Mouse (Mus musculus) hindlimb bud, embryonic 11.5 days (tissue): ENCODE measurements around the gene Bnc2.

Experiments
- DNase-seq: peaks from one replicate; pipeline ENCODE4 v3.0.0-alpha.2; 2012; ENCODE audit warnings: low read depth, low spot score; ENCODE audit errors: extremely low spot score

Bnc2 gene

DNA sequence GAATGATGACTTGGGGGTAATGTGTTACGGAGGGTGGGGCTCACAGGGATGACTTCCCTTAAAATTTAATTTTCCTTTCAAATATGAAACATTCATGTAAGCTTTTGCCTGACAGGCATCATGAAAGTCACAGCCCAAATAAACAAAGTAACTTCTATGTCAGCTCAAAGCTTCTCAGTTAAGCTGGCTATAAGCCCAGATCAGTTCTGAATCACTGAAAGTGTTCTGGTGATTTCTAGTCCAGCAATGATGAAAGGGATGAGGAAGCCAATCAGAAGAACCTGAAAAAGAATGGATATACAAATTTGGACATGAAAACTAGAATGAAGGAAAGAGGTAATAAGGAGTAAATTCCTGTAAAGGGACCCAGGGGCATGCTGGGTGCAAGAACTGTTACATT is 164.6 kb downstream of the Bnc2 start:
- DNase-seq = no peak

DNA sequence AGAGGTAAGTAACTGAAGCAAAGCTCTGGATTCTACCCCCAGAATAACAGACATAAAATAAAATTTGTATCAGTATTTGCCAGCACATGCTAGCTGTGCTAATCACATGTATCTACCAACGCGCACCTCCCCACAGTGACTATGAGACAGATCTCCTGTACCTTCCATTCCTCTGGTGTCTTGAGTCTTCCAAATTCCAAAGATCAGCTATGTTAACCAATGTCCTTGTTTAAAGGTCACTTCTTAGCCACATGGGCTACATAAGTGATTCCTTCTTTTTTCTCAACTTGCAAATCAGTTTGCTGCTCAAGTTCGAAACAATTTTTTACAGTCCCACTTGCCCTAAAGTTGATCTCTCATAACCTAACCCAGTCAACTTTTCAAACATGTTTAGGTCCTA is 167.5 kb downstream of the Bnc2 start:
- no peak for DNase-seq

DNA sequence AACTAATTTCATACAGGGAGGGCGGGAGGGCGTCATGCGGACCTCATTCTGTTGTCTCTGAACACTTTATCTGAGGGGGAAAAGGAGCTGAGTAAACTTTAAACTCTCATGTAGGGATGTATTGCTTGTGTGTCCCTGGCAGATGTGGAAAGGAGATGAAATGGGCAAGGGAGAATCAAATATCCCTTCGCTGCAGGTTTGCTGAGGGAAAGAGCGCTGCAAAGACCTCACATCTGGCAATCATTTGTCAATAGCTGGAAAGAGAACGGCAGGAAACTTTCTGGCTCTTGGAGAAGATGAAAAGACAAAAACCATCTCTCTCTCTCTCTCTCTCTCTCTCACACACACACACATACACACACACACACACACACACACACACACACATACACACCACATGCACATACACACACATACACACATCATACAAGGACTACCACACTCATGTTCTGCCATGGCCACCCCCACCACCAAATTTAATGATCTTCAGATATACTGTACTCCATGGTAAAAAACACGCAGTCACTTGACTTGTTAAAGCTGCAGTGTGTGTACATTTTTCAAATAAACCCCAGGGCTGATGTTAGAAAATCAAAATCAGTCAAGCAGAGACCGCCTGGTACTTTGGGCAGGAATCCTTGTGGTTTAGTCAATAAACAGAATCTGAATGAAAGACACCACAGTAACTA is 172.3 kb downstream of the Bnc2 start:
- DNase-seq = no peak

DNA sequence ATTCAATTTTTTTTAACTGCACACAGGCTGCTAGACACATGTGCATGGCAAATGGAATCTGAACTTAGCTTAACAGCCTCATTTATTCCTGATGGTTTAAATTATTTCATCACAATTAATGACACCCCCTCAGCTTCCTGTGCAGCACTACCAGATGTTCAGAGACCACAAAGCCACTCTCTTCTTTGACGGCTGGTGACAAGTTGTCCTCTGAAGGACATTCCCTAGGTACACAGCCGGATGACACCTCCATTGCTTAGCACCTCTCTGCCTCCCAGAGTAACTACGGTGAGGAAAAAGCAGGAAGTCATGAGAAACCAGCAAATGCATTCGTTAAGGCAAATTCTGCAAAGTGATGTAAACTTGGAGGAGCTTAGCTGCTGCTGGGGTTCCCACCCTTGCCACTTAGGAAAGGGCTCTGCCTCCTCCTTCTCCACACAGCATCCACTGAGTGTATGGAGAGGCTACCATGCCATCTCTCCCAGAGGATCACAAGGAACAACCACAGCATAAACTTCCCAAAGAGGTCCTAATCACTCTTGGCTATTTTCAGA is 174.2 kb downstream of the Bnc2 start:
- DNase-seq = no peak

DNA sequence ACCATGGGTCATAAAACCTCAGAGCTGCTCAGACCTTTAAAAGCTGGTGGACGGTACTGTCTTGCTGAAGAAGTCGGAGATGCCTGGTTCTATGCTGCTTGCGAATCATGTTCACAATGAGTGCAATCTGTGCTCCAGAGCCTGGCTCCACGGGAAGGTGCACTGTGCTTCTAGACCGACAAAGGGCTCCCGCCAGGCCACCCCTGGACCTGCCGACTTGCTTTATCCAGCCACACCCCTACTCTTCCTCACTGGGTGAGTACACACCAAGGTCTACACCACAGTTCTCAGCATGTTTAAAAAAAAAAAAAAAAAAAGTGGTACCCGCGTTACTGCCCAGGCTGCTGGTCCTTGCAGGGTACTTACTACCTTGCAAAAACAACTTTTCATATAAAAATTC is 174.8 kb downstream of the Bnc2 start:
- DNase-seq = no peak

DNA sequence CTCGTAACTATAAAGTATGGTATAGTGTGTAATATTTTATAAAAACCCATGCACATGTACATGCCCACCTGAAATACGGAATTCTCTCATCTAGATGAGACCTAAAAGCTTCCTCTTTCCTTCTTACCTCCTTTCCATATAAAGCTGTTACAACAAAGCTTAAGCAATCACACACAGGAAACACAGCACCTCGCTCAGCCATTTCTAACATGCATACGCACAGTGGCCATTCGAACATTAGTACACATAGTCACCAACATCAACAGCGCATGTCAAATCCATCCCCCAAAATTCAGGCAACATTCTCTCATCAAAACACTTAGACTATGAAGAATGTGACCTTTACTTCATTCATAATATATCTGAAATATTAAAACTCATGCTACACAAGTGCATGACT is 176.6 kb downstream of the Bnc2 start:
- DNase-seq = no peak

DNA sequence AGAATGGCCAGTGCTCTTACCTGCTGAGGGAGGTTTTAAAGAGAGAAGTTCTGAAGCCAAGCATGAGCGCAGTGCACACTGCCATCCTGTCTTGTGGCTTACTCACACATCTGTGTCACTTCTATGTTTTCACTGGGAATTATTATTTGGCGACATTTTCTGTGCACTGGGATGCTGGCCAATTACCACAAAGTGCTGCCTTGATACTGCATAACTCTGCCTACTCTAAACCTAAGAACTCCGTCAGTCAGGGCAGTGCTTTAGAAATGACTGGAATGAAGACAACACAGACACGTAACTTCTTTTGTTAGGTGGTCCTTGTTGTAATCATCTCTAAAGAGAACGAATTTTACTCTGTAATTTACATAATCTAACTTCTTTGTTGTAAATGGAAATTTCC is 186.8 kb downstream of the Bnc2 start:
- no peak for DNase-seq

DNA sequence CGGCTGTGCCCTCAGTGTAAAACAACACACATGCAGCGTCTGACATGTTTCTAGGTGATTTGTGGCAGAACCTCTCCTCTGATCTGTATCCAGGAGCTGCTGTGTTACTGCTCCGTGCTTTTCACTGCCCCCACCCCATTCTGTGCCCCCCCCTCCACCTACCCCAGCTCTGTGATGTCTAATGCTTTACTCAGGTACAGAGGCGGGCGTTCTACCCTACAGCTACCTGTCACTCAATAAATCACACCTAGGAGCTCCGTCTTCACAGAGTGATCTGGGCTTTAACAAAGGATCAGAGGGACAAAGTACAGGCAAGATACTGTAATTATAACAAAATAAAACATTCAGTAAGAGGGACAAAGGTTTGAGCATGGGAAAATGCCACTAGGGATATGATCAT is 192.4 kb downstream of the Bnc2 start:
- no peak for DNase-seq

DNA sequence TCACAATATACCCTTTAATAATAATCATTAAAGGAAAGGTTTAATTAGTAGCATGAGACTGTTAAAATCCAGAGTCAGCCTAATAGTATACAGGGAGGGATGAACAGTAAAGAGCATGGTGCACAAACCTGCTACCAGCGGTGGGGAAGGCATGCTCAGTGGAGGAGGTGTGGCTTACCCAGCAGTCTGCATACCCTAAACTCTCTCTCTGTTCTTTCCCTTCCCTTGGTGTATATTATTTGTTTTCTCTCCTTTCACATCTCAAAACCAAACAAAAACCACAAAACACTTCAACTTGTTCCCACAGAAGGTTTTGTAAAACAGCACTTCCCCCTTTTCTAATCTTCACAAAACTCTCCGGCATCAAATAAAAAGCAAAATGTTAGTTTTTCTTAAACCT is 202.4 kb downstream of the Bnc2 start:
- DNase-seq = no peak

DNA sequence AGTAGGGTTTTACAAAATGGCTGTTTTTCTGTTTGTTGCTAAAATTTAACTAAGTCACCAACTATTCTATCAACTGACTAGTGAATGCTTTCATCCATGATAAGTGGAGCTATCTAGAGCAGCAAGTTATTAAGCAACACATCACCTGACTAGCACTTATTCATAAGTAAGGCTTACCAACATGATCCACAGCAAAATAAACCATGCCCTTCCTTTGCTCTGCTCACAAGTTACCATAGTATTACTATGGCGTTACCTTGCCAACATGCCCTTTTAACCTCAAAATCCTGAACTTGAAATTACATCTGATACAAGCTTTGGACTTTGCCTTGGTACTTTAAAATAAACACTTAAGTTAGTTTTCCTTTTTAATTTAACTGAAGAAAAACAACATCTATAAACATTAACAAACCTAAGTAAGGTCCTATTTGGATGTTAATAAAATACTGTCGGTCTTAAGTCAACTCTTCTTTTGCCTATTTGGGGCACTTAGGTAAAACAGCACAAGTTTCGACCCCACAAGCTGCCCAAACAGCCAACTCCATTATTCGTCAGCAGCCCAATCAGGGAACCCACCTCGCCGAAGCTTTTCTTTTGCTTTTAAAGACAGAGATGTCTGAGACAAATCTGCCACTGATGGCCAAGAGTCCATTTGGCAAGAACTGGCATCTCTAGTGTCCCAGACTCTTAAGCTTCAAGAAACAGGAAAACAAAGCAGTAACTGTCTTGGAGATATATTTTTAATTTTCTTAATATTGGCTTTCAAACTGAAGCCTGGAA is 204.8 kb downstream of the Bnc2 start:
- DNase-seq = no peak

DNA sequence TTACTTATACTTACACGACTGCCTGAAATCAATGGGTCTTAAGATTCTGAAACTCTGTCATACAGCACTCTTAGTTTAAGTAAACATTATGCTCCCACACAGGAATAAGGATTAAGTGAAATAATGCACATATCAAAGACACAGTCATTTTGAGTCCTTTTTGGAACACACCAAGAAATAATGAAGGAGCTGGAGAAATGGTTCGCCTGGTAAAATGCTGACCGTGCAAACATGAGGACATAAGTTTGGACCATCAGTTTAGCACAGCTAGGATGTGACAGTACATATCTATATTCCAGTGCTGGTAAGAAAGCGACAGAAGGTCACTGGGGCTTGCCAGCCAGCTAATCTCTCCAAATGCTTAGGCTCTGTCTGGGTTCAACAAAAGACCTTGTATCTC is 205.7 kb downstream of the Bnc2 start:
- no peak for DNase-seq

DNA sequence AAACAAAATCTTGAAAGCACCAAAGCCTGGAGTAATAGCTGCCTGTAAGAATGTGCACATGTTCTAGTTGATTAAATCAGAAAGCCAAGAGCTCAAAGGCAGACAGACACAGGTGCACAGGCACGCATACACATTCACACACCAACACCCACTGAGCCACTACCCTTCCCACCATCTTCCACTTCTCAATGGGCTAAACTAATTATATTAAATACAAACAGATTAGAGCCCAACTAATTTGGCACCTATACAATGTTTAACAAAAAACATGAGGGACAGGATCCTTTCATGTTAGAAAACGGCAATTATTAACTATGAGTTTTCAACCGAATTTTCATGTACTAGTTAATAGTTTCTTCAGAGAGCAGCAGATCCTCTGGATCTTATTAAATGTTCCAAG is 207.4 kb downstream of the Bnc2 start:
- no peak for DNase-seq

DNA sequence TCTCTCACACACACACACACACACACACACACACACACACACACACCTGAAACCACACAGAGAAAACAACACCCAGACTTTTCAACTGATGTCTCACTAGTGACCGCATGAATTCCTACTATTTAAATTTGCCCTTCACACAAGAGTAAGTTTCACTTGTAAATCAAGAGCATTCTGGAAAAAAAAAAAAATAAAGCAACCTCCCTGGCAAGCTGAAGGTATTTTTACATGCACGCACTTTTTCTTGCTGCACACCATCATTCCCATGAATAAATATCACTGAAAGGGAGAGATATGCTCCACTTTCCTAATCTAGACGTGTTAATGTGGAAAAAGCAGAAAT is 216.9 kb downstream of the Bnc2 start:
- no peak for DNase-seq

DNA sequence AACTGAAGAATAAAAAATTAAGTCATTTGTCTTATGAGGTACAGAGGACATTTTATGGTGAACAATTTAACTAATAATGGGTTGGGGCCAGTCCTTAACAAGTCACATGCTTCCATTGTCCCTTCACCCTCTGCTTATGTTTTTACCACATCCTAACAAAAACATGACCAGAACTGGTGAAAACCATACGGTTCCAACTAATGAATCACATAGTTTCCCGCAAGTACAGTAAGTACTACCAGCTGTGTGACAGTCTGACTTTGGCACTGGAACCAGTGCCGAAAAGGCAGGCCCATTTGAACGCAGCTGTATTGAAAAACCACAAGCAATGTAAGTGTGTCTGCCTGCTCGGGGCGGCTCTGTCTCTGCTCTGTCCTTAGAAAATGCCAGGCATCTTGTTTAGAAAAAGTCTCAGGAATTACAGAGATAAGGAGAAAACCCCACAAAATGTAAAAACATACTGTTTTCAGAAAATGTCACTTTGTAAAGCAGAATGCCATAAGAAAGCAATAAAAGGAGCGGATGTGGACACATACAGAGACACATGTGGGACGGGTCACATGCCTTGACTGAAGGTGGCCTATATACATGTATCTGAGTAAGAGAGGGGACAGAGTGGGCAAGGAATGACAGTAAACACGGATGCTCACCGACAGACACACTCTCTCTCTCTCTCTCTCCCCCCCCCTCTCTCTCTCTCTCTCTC is 217.4 kb downstream of the Bnc2 start:
- DNase-seq = no peak

DNA sequence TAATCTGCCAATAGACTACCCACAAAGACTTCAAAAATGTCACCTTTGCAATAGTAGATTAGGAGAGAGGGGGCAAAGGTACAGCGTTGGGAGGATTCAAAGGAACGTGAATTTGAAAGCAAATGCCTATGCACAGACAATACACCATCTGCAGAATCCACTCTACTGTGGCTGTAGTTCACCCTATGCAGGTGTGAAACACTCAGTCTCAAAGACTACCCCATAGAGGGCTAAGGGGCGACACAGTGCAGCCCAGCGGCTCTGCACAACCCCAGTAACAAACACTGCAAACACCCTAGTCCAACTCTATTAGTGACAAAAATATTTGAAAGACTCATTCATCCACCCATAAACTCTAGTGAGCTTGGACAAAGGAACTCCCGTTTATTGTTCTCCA is 218.2 kb downstream of the Bnc2 start:
- no peak for DNase-seq

DNA sequence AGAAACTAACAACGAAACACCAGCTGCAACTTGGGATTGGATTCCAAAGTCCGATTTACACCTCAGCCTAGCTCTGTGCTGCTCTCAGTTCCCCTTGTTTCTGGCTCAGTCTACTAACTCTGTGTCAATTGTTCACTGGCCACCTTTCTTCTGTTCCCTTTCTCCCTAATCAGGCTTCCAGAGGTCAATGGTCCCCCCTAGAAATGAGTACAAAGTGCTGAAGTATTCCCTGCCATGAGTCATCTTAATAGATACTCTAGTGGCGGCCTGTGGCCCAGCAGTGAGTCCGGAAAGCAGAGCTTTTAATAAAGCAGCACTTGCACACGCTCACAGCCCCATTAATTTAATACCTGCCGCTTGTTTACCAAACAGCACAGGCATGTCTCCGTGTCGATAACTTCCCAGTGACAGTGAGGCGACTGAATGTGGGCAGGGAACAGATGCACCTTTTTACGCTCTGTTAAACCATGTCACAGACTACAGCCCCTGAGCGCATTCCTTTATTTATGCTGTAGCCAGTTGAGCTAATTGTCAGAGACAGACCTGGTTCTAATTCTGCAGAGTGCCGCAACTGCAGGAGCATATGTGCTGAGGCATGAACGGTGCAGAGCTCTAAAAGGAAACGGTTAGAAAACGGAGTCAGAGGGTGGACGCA is 218.8 kb downstream of the Bnc2 start:
- DNase-seq = no peak

DNA sequence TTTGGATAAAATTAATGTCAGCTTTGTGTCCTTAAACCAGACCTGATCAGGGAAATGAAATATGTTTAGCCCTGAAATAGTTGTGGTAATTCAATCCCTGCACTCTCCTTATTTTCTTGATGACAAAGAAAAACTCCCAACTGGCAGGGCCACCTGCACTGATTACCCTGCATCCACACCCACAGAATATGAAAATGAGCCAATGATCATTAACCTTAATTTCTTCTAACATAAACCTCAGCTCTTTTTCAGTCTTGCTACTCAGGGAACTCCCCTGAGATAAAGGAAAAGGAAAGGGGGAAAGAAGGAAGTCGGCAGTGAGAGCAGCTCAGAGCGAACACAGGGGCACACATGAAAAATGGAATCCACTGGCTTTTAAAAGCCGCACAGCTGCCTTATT is 220.6 kb downstream of the Bnc2 start:
- DNase-seq = no peak

DNA sequence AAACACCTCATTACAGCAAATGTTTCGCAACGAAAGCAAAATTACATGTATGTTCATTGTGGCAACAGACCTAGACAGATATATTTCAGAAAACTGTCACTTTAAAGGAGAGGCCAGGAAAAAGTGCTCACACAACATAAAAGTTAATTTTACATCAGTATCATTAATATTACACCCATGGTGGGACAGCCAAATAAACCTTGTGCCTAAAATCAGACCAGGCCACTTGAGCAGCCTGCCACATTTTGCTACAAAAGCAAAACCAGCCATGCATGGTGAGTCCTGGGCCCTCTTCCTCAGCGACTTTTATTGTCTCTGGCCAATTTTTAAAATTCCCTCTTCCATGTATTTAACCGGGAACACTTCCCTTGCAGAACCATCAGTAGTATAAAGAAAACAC is 221.5 kb downstream of the Bnc2 start:
- DNase-seq = no peak

DNA sequence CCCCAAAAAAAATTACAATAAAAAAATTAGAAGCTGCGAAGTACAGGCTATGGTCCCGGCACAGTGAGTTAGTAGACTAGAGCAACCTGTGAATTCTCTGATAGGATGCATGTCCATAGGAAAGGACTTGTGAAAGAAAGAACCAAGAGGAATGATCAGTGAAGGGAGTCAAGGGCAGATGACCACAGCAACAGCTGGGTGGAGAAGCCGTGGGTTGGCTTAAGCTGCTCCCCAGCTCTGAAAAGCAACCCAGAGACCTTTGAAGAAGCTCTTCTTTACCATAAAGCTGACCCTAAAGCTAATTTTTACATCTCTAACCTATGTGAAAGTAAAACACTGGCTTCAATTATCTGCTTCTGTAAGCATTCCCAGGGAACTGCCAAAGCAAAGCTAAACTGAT is 222.4 kb downstream of the Bnc2 start:
- no peak for DNase-seq

DNA sequence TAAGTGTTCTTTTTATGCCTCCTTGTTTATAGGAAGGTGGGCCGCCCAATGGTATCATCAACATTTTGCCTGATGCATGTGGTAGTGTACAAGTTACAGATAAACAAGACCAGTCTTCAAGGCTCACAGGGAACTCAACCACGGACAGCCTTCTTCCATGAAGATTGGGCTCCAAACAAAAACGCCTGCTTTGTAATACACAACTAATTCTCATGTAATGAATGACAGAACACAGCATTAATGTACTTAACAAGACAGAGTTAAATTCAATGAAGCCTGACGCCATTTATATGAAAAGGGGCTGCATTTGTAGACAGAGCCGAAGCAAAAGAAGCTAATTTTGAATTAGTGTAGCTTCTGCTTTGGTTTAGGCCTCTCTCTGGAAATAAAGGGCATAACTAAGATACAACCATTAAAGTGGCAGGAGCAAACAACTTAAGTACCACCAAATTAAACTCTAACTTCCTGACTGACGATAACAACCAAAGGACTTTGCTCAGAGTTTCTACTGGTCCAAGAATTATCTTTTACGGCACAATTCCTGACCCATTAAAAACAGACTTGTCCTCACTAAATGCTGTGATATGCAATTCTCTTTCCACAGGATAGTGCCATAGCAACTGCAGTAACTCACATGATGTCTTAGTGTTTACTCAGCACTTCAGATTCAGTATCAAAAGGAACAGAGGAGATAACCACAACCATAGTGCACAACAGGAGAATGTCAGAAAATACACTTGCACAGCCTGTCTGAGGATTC is 225.6 kb downstream of the Bnc2 start:
- no peak for DNase-seq

DNA sequence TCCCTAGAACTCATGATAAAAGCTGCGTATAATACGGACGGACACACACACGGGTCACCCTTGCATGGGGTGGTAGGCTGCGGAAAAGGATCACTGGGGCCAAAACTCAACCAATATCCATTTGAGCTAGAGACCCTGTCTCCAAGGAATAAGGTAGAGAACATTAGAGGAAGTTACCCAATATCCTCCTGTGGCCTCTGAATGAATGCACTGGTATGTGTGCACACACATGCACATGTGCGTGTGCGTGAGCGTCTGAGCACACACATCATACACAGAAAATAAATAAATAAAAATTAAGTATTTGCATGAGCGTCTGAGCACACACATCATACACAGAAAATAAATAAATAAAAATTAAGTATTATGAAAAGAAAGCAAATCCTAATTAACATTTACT is 241.8 kb downstream of the Bnc2 start:
- DNase-seq = no peak
